Mouse (Mus musculus) hindlimb bud, embryonic 11.5 days (tissue): ENCODE results near the gene Rbm42.

Source experiments
- DNase-seq: peaks from one replicate; pipeline ENCODE4 v3.0.0-alpha.2; 2012; ENCODE audit warnings: low read depth, low spot score; ENCODE audit errors: extremely low spot score

The Rbm42 gene

GRCm38 (mm10) chr7:30649591-30650540 lies at the start of gene Rbm42:
Gene Rbm42 (minus strand): TSS chr7:30650317.
- peak; percentile 92 for DNase-seq

GRCm38 (mm10) chr7:30698589-30698988 lies 48.5 kb upstream of the Rbm42 start, which contains the start of gene 2200002J24Rik:
Gene 2200002J24Rik (plus strand): TSS chr7:30698926.
- DNase-seq, result no peak

- no peak for DNase-seq
Observed at GRCm38 (mm10) chr7:30698101-30698500, 48.0 kb upstream of the Rbm42 start.

GRCm38 (mm10) chr7:30688325-30688724 lies 38.2 kb upstream of the Rbm42 start:
- no peak for DNase-seq

- no peak for DNase-seq
Observed at GRCm38 (mm10) chr7:30683425-30683824, 33.3 kb upstream of the Rbm42 start.

- no peak for DNase-seq
Observed at GRCm38 (mm10) chr7:30681897-30682296, 31.8 kb upstream of the Rbm42 start.

- DNase-seq, result no peak
Observed at GRCm38 (mm10) chr7:30678263-30678975, 28.3 kb upstream of the Rbm42 start.

GRCm38 (mm10) chr7:30671480-30671879 lies 21.4 kb upstream of the Rbm42 start, which contains the start of gene Pmis2:
Gene Pmis2 (minus strand): TSS chr7:30671605.
- DNase-seq, result no peak

- DNase-seq, result no peak
Observed at GRCm38 (mm10) chr7:30669229-30669628, 19.1 kb upstream of the Rbm42 start.

GRCm38 (mm10) chr7:30665321-30665720 lies 15.2 kb upstream of the Rbm42 start:
- no peak for DNase-seq

- peak; percentile 87 for DNase-seq
Observed at GRCm38 (mm10) chr7:30664529-30665200, 14.5 kb upstream of the Rbm42 start, which contains the start of gene Haus5. Gene Haus5 (minus strand): TSS chr7:30664994.

GRCm38 (mm10) chr7:30639083-30639482 lies 11.0 kb downstream of the Rbm42 start:
- DNase-seq, result no peak

- DNase-seq, result no peak
Observed at GRCm38 (mm10) chr7:30636395-30636794, 13.7 kb downstream of the Rbm42 start.

GRCm38 (mm10) chr7:30635752-30636151 lies 14.4 kb downstream of the Rbm42 start, which contains the start of gene Etv2:
Gene Etv2 (minus strand): TSS chr7:30635852.
- DNase-seq, result no peak

- DNase-seq, result no peak
Observed at GRCm38 (mm10) chr7:30634621-30635020, 15.5 kb downstream of the Rbm42 start.

GRCm38 (mm10) chr7:30633762-30634412 lies 16.2 kb downstream of the Rbm42 start:
- DNase-seq, result no peak

GRCm38 (mm10) chr7:30629013-30629412 lies 21.1 kb downstream of the Rbm42 start:
- no peak for DNase-seq

- DNase-seq, result no peak
Observed at GRCm38 (mm10) chr7:30626647-30627046, 23.5 kb downstream of the Rbm42 start.

- no peak for DNase-seq
Observed at GRCm38 (mm10) chr7:30625530-30626384, 24.4 kb downstream of the Rbm42 start, which contains the start of gene Cox6b1. Gene Cox6b1 (minus strand): TSS chr7:30626151.
